Mouse (Mus musculus) hindbrain, postnatal 0 days (tissue): ENCODE measurements around the gene Patl1. TPM values are rescaled to one million over a fixed set of nuclear protein-coding genes. Genes with fewer than 3 reads are reported as not detected.
A peak's percentile ranks its signal among the peaks of the same experiment; 100 is the strongest.

Experiments used
- ATAC-seq: fragments of 200-750 bp; cut with Nextera tagmentation; 2 replicates; pipeline ENCODE4 v1.8.0; 2017; ENCODE audit warnings: mild to moderate bottlenecking, moderate TSS enrichment, moderate library complexity
- DNase-seq: peaks from one replicate; pipeline ENCODE4 v3.0.0-alpha.2; 2015; ENCODE audit warnings: low spot score
- H3K27ac ChIP-seq: fragments of 300-500 bp; sonication (generic); 2 replicates; pipeline ENCODE4 v1.5.1; 2014; ENCODE audit warnings: mild to moderate bottlenecking
- H3K27me3 ChIP-seq: fragments of 300-500 bp; sonication (generic); 2 replicates; pipeline ENCODE4 v1.6.1; 2014; ENCODE audit warnings: low read length, mixed read lengths; ENCODE audit not compliant: insufficient read depth
- H3K36me3 ChIP-seq: fragments of 300-500 bp; sonication (generic); 2 replicates; pipeline ENCODE4 v1.6.1; 2014; ENCODE audit warnings: low read length, mixed read lengths; ENCODE audit not compliant: insufficient read depth
- H3K4me1 ChIP-seq: fragments of 300-500 bp; sonication (generic); 2 replicates; pipeline ENCODE4 v1.6.1; 2014; ENCODE audit warnings: antibody characterized with exemption, low read length, mixed read lengths; ENCODE audit not compliant: insufficient read depth
- H3K4me2 ChIP-seq: fragments of 300-500 bp; sonication (generic); 2 replicates; pipeline ENCODE4 v1.6.1; 2014; ENCODE audit warnings: low read depth, mild to moderate bottlenecking, low read length, moderate library complexity, mixed read lengths
- H3K4me3 ChIP-seq: fragments of 300-500 bp; sonication (generic); 2 replicates; pipeline ENCODE4 v1.5.1; 2014; ENCODE audit warnings: low read length
- H3K9ac ChIP-seq: fragments of 300-500 bp; sonication (generic); replicated peaks from 2 replicates; pipeline ENCODE4 v1.6.1; 2014; ENCODE audit warnings: mild to moderate bottlenecking, low read length, moderate library complexity, mixed read lengths
- H3K9me3 ChIP-seq: fragments of 300-500 bp; sonication (generic); 2 replicates; pipeline ENCODE4 v1.6.1; 2016; ENCODE audit warnings: low read length, mixed read lengths
- CTCF ChIP-seq: IDR thresholded peaks from 2 replicates; pipeline ENCODE4 v1.5.1; 2016; ENCODE audit warnings: antibody characterized with exemption, control low read depth, low read depth
- WGBS: fragments of 180-500 bp; shearing (Covaris S2); extraction: QIAGEN DNeasy Blood & Tissue Kit; methylation state at CpG from one replicate; pipeline ENCODE4 v1.1.7; 2014; 5-methylcytosine and 5-hydroxymethylcytosine counted together
- polyA plus RNA-seq: library from polyadenylated mRNA; unstranded; fragments of >200 nt; fragmentation: Nextera tagmentation; extraction: Ambion mirVana; gene quantifications from 2 replicates; pipeline ENCODE4 v1.2.1, GENCODE M21; 2015
- total RNA-seq: library from RNA; depleted of rRNA; stranded (reverse); fragments of >200 nt; gene quantifications from 2 replicates; pipeline ENCODE4 v1.2.3, GENCODE M21; 2014

Gene Patl1
- total and polyA plus RNA-seq, 2 experiments from 2014 or later = 11.5 to 12.3 TPM

- DNase-seq (peak; percentile 100), ATAC-seq (peak; percentile 98)
- peaks cover 6% of the 10 kb centered on the region; the same call in 1 of the 2 replicates for H3K36me3 ChIP-seq
- peaks cover 7% of the 10 kb centered on the region; the same call in 1 of the 2 replicates for H3K4me1 ChIP-seq
- peak within 1 kb of the TSS; percentile 82 for H3K4me3 ChIP-seq
- H3K4me2 ChIP-seq = peak within 1 kb of the TSS; percentile 91
- TF ChIP-seq CTCF = no peak
- WGBS = 1% methylated on average over 36 of the region's 59 CpGs
- peak within 1 kb of the TSS; percentile 84 for H3K9ac ChIP-seq
- peak within 1 kb of the TSS; percentile 96 for H3K27ac ChIP-seq
- H3K27me3 ChIP-seq = no peaks in the 10 kb centered on the region
- H3K9me3 ChIP-seq = no peaks in the 10 kb centered on the region
Measured at GRCm38 (mm10) chr19:11965023-11965942, 53.1 kb downstream of the Patl1 start, which contains the start of gene Osbp. Osbp (plus strand) TSS chr19:11965941.

DNA sequence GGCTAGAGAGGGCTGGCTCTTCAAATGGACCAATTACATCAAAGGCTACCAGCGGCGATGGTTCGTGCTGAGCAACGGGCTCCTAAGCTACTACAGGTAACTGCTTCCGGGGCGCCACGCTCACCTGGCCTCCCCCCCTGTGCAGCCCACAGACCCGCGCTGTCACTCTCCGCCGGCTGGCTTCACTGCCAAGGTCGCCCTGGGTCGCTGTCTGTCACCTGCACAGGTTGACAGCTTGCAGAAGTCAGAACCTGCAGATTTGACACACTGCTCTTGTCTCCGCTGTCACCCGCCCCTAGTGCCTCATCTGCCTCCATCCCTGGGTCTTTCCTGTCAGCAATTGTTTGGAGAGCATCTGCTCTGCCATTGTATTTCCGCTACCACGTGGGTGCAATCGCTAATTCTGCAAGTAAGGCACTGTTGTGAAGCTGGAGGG, 54.0 kb downstream of the Patl1 start:
- TF ChIP-seq CTCF = no peak
- H3K9me3 ChIP-seq = no peaks in the 10 kb centered on the region
- H3K9ac ChIP-seq = peak overlapping the region; percentile 84
- peak overlapping the region; percentile 91 for H3K4me2 ChIP-seq
- peaks cover 7% of the 10 kb centered on the region; the same call in 1 of the 2 replicates for H3K4me1 ChIP-seq
- WGBS = 0% methylated on average over 18 of the region's 18 CpGs
- DNase-seq = peak; percentile 74
- peaks cover 12% of the 10 kb centered on the region; the same call in 1 of the 2 replicates for H3K36me3 ChIP-seq
- no peaks in the 10 kb centered on the region for H3K27me3 ChIP-seq
- peak overlapping the region; percentile 82 for H3K4me3 ChIP-seq
- peak overlapping the region; percentile 96 for H3K27ac ChIP-seq
- peak; percentile 11 for ATAC-seq

- no peak for TF ChIP-seq CTCF
- peaks cover 7% of the 10 kb centered on the region; the same call in 1 of the 2 replicates for H3K4me1 ChIP-seq
- no peak for DNase-seq
- WGBS = 73% methylated on average over 9 of the region's 9 CpGs
- H3K4me2 ChIP-seq = no peak overlapping the region
- H3K4me3 ChIP-seq = no peak overlapping the region
- no peaks in the 10 kb centered on the region for H3K27me3 ChIP-seq
- no peaks in the 10 kb centered on the region for H3K9me3 ChIP-seq
- H3K9ac ChIP-seq = no peak overlapping the region
- no peak overlapping the region for H3K27ac ChIP-seq
- H3K36me3 ChIP-seq = peaks cover 44% of the 10 kb centered on the region
- no peak for ATAC-seq
Measured at GRCm38 (mm10) chr19:11969155-11970050, 57.2 kb downstream of the Patl1 start.

DNA sequence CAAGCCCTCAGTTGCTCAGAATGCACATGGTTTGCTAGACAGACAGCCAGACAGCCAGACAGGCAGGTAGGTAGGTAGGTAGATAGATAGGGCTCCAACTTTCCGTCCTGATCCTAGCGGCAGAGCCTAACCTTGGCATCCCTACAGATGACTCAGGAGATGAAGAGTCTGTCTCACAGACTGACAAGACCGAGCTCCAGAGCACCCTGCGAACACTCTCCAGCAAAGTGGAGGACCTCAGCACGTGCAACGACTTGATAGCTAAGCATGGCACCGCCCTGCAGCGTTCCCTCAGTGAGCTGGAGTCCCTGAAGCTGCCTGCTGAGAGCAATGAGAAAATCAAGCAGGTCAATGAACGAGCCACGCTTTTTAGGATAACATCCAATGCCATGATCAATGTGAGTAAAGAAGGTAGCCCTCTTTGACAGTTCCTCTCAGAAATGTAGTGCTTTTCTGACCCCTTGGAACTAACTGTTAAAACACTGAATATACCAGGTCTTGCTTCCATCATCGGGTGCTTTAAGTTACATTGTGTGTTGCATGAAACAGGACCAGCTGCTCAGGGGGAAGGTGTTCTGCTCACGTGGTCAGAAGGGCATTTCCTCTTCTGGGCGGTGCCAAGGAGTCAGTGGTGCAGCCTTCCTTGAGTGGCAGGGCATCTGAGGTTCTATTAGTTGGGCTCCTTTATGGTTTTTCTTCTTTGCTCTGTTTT, 61.5 kb downstream of the Patl1 start:
- Histone ChIP-seq H3K36me3 (peaks cover 80% of the 10 kb centered on the region), H3K4me3 (no peak overlapping the region), H3K4me1 (no peaks in the 10 kb centered on the region), H3K4me2 (no peak overlapping the region), H3K9me3 (no peaks in the 10 kb centered on the region), H3K9ac (no peak overlapping the region), H3K27ac (no peak overlapping the region), H3K27me3 (no peaks in the 10 kb centered on the region)
- DNase-seq (no peak), ATAC-seq (no peak)
- TF ChIP-seq CTCF = no peak
- WGBS = 94% methylated on average over 13 of the region's 13 CpGs

- peaks cover 83% of the 10 kb centered on the region for H3K36me3 ChIP-seq
- H3K27ac ChIP-seq = no peak overlapping the region
- no peak overlapping the region for H3K9ac ChIP-seq
- no peak for TF ChIP-seq CTCF
- no peaks in the 10 kb centered on the region for H3K9me3 ChIP-seq
- H3K4me1 ChIP-seq = no peaks in the 10 kb centered on the region
- 88% methylated on average over 2 of the region's 2 CpGs for WGBS
- H3K4me2 ChIP-seq = no peak overlapping the region
- H3K4me3 ChIP-seq = no peak overlapping the region
- no peaks in the 10 kb centered on the region for H3K27me3 ChIP-seq
- no peak for ATAC-seq
- DNase-seq = no peak
Measured at GRCm38 (mm10) chr19:11974223-11974540, 62.0 kb downstream of the Patl1 start.

DNA sequence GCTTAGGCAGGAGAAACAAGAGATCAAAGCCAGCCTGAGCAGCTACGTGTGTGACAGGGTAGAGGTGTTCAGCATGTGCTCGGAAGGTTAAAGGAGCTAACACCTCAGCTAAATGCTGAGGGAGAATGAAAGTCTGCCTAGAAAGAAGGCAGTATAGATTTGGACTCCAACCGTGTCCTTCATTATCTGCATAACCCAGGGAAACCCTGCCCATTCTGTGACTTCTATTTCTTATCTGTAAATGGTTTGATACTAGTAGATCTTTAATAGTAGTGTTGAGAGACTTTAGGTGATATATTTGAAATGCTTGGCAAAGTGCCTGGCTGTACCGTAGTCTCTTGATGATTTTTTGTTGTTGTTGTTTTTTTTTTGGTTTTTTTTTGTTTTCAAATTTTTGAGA, 63.5 kb downstream of the Patl1 start:
- no peak overlapping the region for H3K4me3 ChIP-seq
- H3K9me3 ChIP-seq = no peaks in the 10 kb centered on the region
- H3K27ac ChIP-seq = no peak overlapping the region
- H3K27me3 ChIP-seq = no peaks in the 10 kb centered on the region
- H3K4me1 ChIP-seq = no peaks in the 10 kb centered on the region
- H3K9ac ChIP-seq = no peak overlapping the region
- ATAC-seq = no peak
- DNase-seq = no peak
- H3K4me2 ChIP-seq = no peak overlapping the region
- WGBS = 94% methylated on average over 4 of the region's 4 CpGs
- no peak for TF ChIP-seq CTCF
- H3K36me3 ChIP-seq = peaks cover 96% of the 10 kb centered on the region
